Mouse (Mus musculus) embryonic fibroblast, embryonic 13.5 days (primary cell): ENCODE results near the gene Rb1.

ENCODE experiments used
- CTCF ChIP-seq: IDR thresholded peaks from 2 replicates; pipeline ENCODE4 v1.5.1; 2011; ENCODE audit warnings: mild to moderate bottlenecking, control low read depth, low read length, moderate library complexity, borderline replicate concordance; ENCODE audit not compliant: insufficient read depth
- POLR2A ChIP-seq: IDR thresholded peaks from 2 replicates; pipeline ENCODE4 v1.6.1; 2011; ENCODE audit warnings: low read depth, mild to moderate bottlenecking, control low read depth, low read length, moderate library complexity

GRCm38 (mm10) chr14:73210196-73210595 lies 115.4 kb downstream of the Rb1 start:
- TF ChIP-seq CTCF (no peak), POLR2A (no peak)
